Comparison of ENCODE assay signal across 15 mouse cellular contexts in genomic region chr16:12882690-12883089, GRCm38 (mm10).
"Had no signal": no experiment of that assay in that cellular context is flagged by ENCODE, and none has a peak within 500 bp of the region (broad histone marks: within the 10 kb centered on the region; RNA-seq: fewer than 3 reads in every experiment).

No protein-coding gene starts in this region.

- H3K9ac ChIP-seq: neural tube, embryonic 15.5 days; stomach, embryonic 15.5 days had no signal

- H3K36me3 ChIP-seq: neural tube, embryonic 15.5 days; stomach, embryonic 15.5 days had no signal

- DNase-seq: retina, postnatal 1 day; right cerebral cortex, adult 18-20 months; right cerebral cortex, postnatal 14 days; right cerebral cortex, postnatal 25 days; right cerebral cortex, postnatal 4 days; spleen, adult 18-20 months; thymus, adult 18-20 months; thymus, adult 2 months; thymus, postnatal 14 days; thymus, postnatal 25 days; thymus, postnatal 36 days; thymus, postnatal 4 days had no signal

- H3K4me2 ChIP-seq: neural tube, embryonic 15.5 days; stomach, embryonic 15.5 days had no signal

- H3K9me3 ChIP-seq: neural tube, embryonic 15.5 days; stomach, embryonic 15.5 days had no signal

- H3K27me3 ChIP-seq: neural tube, embryonic 15.5 days; stomach, embryonic 15.5 days had no signal

- H3K4me1 ChIP-seq: stomach, embryonic 15.5 days had no signal

- H3K4me3 ChIP-seq: neural tube, embryonic 15.5 days; stomach, embryonic 15.5 days had no signal

- H3K27ac ChIP-seq: neural tube, embryonic 15.5 days; stomach, embryonic 15.5 days; stomach, postnatal 0 days had no signal
